Mouse (Mus musculus) bone marrow, adult 2 months (tissue): ENCODE measurements around the gene Rdm1.

Experiments
- CTCF ChIP-seq: fragments of 200-500 bp; IDR thresholded peaks from 2 replicates; pipeline ENCODE4 v1.5.1; 2011; ENCODE audit warnings: low read length, control low read depth; ENCODE audit not compliant: control insufficient read depth, insufficient read depth
- POLR2A ChIP-seq: fragments of 200-500 bp; IDR thresholded peaks from 2 replicates; pipeline ENCODE4 v1.6.1; 2011; ENCODE audit warnings: low read depth, mild to moderate bottlenecking, control low read depth, low read length, borderline replicate concordance; ENCODE audit not compliant: control insufficient read depth

DNA sequence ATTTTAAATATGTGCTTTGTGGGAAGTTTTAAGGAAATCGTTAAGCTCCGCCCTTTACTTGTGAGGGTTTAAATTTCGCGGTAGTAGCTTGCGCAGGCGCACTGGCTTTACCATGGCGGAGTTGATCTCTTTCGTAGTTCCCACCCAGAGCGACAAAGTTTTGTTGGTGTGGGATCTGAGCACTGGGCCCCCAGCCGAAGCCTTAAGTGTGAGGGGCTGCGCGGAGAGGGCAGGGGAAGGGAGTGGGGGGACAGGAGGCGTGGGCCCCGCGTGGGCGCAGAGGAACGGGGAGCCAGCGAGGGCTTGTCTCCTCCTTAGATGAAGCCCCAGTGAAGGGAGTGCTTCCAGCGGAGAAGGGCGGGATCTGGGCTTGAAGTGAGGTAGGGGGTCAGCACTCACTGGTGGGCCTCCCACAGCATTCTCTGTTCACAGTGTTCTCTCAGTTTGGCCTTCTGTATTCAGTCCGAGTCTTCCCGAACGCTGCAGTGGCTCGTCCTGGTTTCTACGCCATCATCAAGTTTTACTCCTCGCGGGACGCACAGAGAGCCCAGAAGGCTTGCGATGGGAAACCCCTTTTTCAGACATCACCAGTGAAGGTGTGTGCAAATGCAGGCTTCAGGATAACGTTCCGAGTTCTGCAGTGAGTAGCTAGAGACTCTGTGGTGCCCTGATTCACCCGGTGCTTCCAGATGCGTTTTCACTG lies 1.0 kb downstream of the Rdm1 start:
- TF ChIP-seq CTCF: no peak
- peak; percentile 33; the same call in 1 of the 2 replicates for TF ChIP-seq POLR2A
